Mouse (Mus musculus) spleen, adult 2 months (tissue): Measurements from ENCODE around the gene Stt3b. TPM values are rescaled to one million over a fixed set of nuclear protein-coding genes. Genes with fewer than 3 reads are reported as not detected.

Experiments used
- DNase-seq, 2 experiments: peaks; one replicate each; pipeline versions ENCODE4 v3.0.0 to v3.0.0-alpha.2; 2012 to 2021; ENCODE audit warnings: low spot score in 2 of 2, low read depth in 1 of 2
- H3K27ac ChIP-seq: fragments of 200-500 bp; 2 replicates; pipeline ENCODE4 v1.5.1; 2012; ENCODE audit warnings: low read length, inconsistent platforms; ENCODE audit not compliant: insufficient read depth
- H3K27me3 ChIP-seq: fragments of 200-500 bp; 2 replicates; pipeline ENCODE4 v1.6.1; 2012; ENCODE audit warnings: mild to moderate bottlenecking, moderate library complexity, low read length, inconsistent platforms; ENCODE audit not compliant: control insufficient read depth, insufficient read depth
- H3K36me3 ChIP-seq: fragments of 200-500 bp; 2 replicates; pipeline ENCODE4 v1.6.1; 2012; ENCODE audit warnings: mild to moderate bottlenecking, low read length, inconsistent platforms; ENCODE audit not compliant: control insufficient read depth, insufficient read depth
- H3K4me1 ChIP-seq: fragments of 200-500 bp; 2 replicates; pipeline ENCODE4 v1.6.1; 2011; ENCODE audit warnings: inconsistent platforms; ENCODE audit not compliant: control insufficient read depth, insufficient read depth, insufficient read length
- H3K4me3 ChIP-seq: fragments of 200-500 bp; 2 replicates; pipeline ENCODE4 v1.5.1; 2011; ENCODE audit warnings: mild to moderate bottlenecking, inconsistent platforms; ENCODE audit not compliant: insufficient read depth, insufficient read length; ENCODE audit errors: extremely low read depth
- CTCF ChIP-seq: fragments of 200-500 bp; IDR thresholded peaks from 2 replicates; pipeline ENCODE4 v1.5.1; 2011; ENCODE audit warnings: mild to moderate bottlenecking, inconsistent platforms; ENCODE audit not compliant: insufficient read depth, insufficient read length, insufficient replicate concordance; ENCODE audit errors: extremely low read depth
- POLR2A ChIP-seq: fragments of 200-500 bp; IDR thresholded peaks from 2 replicates; pipeline ENCODE4 v1.6.1; 2011; ENCODE audit warnings: low read depth, low read length, inconsistent platforms
- WGBS: fragments of 180-500 bp; shearing (Covaris S2); methylation state at CpG from one replicate; pipeline ENCODE4 v1.1.7; 2018; 5-methylcytosine and 5-hydroxymethylcytosine counted together
- polyA plus RNA-seq: library from polyadenylated mRNA; depleted of rRNA; stranded (reverse); fragments of >200 nt; gene quantifications from 2 replicates; pipeline ENCODE4 v1.2.3, GENCODE M21; 2012

The Stt3b gene
- polyA plus RNA-seq, 1 experiment: 33.5 TPM

DNA sequence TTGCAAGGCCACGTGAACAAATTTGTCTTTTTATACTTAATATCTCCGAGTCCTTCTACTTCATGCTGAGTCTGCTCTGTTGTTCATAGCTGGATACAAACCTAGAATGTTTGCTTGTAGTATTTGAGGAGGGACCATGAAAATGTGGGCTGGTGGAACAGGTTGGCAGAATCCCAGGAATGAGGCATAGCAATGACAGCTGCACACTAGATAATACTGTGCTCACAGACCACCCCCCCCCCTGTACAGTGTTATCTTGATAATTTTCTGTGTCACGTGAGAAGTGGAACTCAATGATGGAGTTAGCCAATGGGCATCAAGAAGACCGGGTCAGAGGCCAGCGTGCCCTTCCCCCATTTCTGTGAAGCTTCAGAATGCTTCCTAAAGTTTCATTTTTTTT lies 104.0 kb downstream of the Stt3b start:
- no peak for TF ChIP-seq POLR2A
- no peak for TF ChIP-seq CTCF
- no peak for DNase-seq
- H3K27ac ChIP-seq: no peak overlapping the region
- peaks cover 2% of the 10 kb centered on the region for H3K4me1 ChIP-seq
- H3K4me3 ChIP-seq: no peak overlapping the region
- no peaks in the 10 kb centered on the region for H3K36me3 ChIP-seq
- H3K27me3 ChIP-seq: no peaks in the 10 kb centered on the region
- 69% methylated on average over 5 of the region's 5 CpGs for WGBS

DNA sequence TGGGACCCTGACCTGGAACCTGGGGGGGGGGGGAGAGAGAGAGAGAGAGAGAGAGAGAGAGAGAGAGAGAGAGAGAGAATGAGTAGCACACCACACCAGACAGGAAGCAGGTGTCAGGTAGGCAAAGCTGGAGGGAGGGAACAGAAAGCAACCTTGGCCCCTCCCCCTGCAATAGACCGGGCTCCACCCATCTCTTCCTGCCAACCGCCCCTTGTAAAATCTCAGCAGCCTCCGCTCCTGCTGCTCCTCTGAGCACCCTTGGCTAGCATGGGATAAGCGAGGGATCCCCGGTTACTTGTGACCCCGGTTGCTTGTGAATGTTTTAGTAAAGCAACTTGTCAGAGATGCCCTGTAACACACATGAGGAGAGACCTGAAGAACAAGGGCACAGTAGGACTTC lies 104.7 kb downstream of the Stt3b start:
- H3K27me3 ChIP-seq: no peaks in the 10 kb centered on the region
- no peak for TF ChIP-seq CTCF
- TF ChIP-seq POLR2A: no peak
- no peak overlapping the region for H3K27ac ChIP-seq
- DNase-seq: peak; percentile 42 to 46
- H3K36me3 ChIP-seq: no peaks in the 10 kb centered on the region
- WGBS: 1% methylated on average over 6 of the region's 6 CpGs
- H3K4me1 ChIP-seq: peaks cover 2% of the 10 kb centered on the region
- peak overlapping the region; percentile 11; the same call in 1 of the 2 replicates for H3K4me3 ChIP-seq

DNA sequence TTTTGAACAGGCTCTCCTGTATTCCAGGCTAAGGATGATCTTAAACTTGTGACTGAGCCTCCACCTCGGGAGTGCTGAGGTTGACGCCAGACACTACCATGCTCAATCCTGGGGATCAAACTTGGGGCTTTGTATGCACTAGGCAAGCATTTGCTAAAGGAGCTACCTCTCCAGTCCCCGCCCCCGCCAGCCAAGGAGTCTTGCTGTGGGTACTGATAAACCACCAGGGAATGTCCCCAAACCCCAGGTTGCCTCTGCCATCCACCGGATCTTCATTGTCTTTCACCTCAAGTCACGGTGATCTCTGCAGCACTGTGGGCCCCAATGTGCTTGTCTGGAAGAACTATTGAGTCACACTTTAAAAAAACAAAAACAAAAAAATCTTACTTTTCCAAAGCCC lies 107.1 kb downstream of the Stt3b start:
- Histone ChIP-seq H3K36me3 (no peaks in the 10 kb centered on the region), H3K27ac (no peak overlapping the region), H3K4me1 (peaks cover 2% of the 10 kb centered on the region), H3K27me3 (no peaks in the 10 kb centered on the region), H3K4me3 (no peak overlapping the region)
- TF ChIP-seq POLR2A (no peak), CTCF (no peak)
- no peak for DNase-seq
- 78% methylated on average over 6 of the region's 6 CpGs for WGBS

DNA sequence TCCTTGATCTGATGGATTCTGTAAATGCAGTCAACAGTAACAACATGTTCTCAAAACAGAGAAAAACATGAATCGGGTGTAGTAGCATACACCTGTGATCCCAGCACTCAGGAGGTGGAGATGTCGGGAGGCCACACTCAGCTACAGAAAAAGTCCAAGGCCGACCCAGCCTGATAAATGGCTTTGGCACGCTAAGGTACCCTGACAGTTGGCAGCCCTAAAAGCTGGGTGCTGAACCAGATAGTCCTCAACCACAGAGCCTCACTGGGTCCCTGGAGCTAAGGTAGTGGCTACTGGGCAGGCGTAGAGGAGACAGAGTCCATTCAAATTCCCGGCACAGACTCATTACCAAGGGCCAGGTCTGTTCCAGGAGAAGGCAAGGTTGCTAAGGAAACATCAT lies 109.0 kb downstream of the Stt3b start:
- TF ChIP-seq CTCF (no peak), POLR2A (no peak)
- H3K27ac ChIP-seq: no peak overlapping the region
- 82% methylated on average over 6 of the region's 6 CpGs for WGBS
- H3K4me3 ChIP-seq: no peak overlapping the region
- no peaks in the 10 kb centered on the region for H3K36me3 ChIP-seq
- no peaks in the 10 kb centered on the region for H3K27me3 ChIP-seq
- peaks cover 2% of the 10 kb centered on the region; the same call in 1 of the 2 replicates for H3K4me1 ChIP-seq
- DNase-seq: no peak

DNA sequence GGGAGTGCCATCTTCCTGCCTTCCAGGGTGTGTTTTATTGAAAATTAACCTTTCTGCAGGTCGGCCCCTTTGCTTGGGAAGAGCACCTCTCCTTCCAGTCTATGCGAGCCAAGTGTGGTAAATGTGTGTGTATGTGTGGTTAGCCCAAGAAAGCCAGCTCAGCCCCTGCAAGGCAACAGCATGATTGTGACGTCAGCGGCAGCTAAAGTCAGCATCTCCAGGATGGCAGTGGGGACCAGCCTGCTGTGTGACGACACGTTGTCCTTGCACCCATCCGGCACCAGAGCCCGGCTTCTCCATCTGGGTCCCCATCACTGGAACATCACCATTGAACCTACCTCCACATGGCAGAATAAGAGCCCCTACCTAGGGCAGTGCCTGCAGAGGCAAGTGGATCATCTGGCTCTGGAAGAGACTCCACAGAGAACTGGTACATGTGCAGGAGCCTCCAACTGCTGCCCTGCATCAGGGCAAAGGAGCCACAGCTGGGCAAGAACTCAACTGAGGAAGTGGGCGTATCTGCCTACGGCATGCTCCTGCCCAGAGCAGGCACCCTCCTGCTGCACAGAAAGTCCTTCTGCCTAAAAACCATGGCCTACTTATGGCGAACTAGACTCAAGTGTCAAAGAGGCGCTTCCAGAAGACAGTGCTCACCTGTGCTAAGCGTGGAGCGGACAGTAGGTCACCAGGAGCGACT lies 109.9 kb downstream of the Stt3b start:
- TF ChIP-seq CTCF (no peak), POLR2A (no peak)
- H3K4me3 ChIP-seq: no peak overlapping the region
- no peak for DNase-seq
- no peaks in the 10 kb centered on the region for H3K36me3 ChIP-seq
- 70% methylated on average over 15 of the region's 15 CpGs for WGBS
- no peaks in the 10 kb centered on the region for H3K27me3 ChIP-seq
- H3K4me1 ChIP-seq: no peaks in the 10 kb centered on the region
- no peak overlapping the region for H3K27ac ChIP-seq

DNA sequence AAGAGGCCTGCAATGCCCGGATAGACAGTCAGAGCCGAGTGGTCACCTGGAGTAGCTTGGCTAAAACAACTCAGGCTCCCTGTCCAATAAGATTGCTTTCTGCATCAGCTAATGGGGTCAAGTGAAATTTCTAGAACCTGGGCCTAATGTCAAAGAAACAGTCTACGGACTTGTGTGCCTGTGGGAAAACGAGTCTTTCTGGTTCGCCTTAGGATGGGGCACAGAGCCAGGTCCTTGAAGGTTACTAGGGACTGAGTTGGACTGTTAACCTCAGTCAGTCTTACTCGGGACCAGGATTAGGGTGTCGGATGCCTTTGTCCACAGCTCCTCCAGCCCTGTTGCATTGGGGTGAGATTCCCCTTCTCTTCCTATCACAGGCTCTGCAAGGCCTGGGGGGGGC lies 113.1 kb downstream of the Stt3b start:
- no peak overlapping the region for H3K4me3 ChIP-seq
- DNase-seq: no peak
- TF ChIP-seq CTCF: no peak
- no peak overlapping the region for H3K27ac ChIP-seq
- WGBS: 82% methylated on average over 7 of the region's 7 CpGs
- H3K4me1 ChIP-seq: no peaks in the 10 kb centered on the region
- H3K27me3 ChIP-seq: no peaks in the 10 kb centered on the region
- no peaks in the 10 kb centered on the region for H3K36me3 ChIP-seq

DNA sequence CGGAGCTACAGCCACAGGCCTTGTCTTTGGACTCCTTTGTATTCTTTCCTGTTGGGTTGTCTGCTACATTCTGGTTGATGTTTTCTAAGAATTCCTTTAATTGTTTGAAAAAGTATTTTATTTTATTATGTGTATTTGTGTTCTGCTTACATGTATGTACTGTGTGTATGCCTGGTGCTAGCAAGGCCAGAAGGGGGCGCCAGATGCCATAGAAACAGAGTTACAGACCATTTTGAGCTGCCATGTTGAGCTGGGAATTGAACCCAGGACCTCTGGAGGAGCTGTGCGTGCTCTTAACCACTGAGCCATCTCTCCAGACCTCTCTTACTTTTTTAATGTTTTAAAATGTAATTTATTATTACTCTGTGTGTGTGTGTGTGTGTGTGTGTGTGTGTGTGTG lies 117.3 kb downstream of the Stt3b start:
- no peak overlapping the region for H3K27ac ChIP-seq
- no peaks in the 10 kb centered on the region for H3K36me3 ChIP-seq
- H3K27me3 ChIP-seq: no peaks in the 10 kb centered on the region
- no peaks in the 10 kb centered on the region for H3K4me1 ChIP-seq
- no peak for DNase-seq
- 81% methylated on average over 3 of the region's 3 CpGs for WGBS
- TF ChIP-seq CTCF: no peak
- no peak for TF ChIP-seq POLR2A
- no peak overlapping the region for H3K4me3 ChIP-seq
